Mouse (Mus musculus) right cerebral cortex, adult 2 months (tissue): Measurements from ENCODE around the gene Lrrc75a.

ENCODE experiments used
- DNase-seq, 2 experiments: peaks; one replicate each; pipeline ENCODE4 v3.0.0; 2021 to 2022; ENCODE audit warnings: low spot score in 2 of 2

The Lrrc75a gene

GRCm38 (mm10) chr11:62554934-62555517, 93.3 kb downstream of the Lrrc75a start:
- no peak for DNase-seq
